Mouse (Mus musculus): Measurements from ENCODE around the gene Trmt5. TPM values are rescaled to one million over a fixed set of nuclear protein-coding genes. Genes with fewer than 3 reads are reported as not detected.

Trmt5 gene
- polyA plus RNA-seq, 2 experiments, result 5.9 to 8.6 TPM

DNA sequence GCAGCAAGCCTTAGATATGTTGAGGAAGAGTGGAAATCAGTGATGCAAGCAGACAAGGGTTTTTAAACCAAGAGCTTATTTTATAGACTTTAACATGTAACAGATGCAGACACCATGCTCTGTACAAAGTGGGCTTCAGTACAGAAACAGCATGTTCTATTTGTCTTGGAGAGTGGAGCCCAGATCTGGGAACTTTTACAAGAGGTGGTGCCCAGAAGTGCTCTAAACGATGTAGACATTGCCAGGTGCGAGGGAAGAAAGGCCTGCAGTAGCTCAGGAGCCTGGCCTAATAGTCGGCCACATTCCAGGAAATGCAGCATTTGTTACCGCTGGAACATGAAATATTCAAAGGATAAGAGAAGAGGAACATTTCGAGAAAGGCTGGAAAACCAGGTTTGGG is 40.8 kb downstream of the Trmt5 start:
- no peaks in the 10 kb centered on the region for H3K36me3 ChIP-seq (replicated peaks; ENCODE audit: control insufficient read depth, insufficient read depth, low read depth)
- no peaks in the 10 kb centered on the region for H3K27me3 ChIP-seq (ENCODE audit: control insufficient read depth, insufficient read depth, low read length)
- ATAC-seq (ENCODE audit: insufficient read depth), result no peak
- no peak for DNase-seq (ENCODE audit: low read depth in 3 of 3, low spot score in 3 of 3)
- no peak overlapping the region for H3K4me2 ChIP-seq (ENCODE audit: low read depth)
- H3K4me1 ChIP-seq (replicated peaks; ENCODE audit: control insufficient read depth in 2 of 2, insufficient read depth in 2 of 2, low read length in 1 of 2), result no peaks in the 10 kb centered on the region
- H3K27ac ChIP-seq, result no peak overlapping the region
- no peaks in the 10 kb centered on the region for H3K9me3 ChIP-seq (ENCODE audit: control insufficient read depth, low read length)
- no peak overlapping the region for H3K4me3 ChIP-seq (ENCODE audit: insufficient read depth in 1 of 2, low read depth in 2 of 2, low read length in 2 of 2)
- WGBS (ENCODE audit: insufficient replicate concordance), result 76% methylated on average over 5 of the region's 5 CpGs
- no peak for TF ChIP-seq CTCF (IDR thresholded peaks at IDR 0.05; ENCODE audit: low read depth)
- no peak for TF ChIP-seq EP300 (IDR thresholded peaks at IDR 0.05; ENCODE audit: low read depth)
- no peak overlapping the region for H3K9ac ChIP-seq (replicated peaks)

DNA sequence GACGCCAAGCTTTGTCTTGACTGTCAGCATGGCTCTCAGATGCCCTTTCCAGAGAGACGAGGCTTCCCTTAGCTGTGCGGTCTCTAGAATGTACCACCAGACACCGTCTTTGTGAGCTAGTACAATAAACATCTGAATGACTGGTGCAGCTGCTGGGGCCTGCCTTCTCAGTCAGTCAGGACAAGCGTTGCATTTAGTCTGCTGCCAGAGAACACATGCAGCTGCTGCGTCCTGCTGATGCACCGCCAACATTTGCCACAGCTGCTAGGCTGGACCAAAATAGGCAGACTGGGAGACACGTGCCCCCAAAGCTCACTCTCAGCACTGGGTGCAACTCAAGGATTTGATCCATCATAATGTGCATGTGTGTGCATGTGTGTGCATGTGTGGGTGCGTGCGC is 44.5 kb downstream of the Trmt5 start:
- Histone ChIP-seq H3K4me1 (replicated peaks; ENCODE audit: control insufficient read depth in 2 of 2, insufficient read depth in 2 of 2, low read length in 1 of 2) (no peaks in the 10 kb centered on the region), H3K4me2 (ENCODE audit: low read depth) (no peak overlapping the region), H3K36me3 (replicated peaks; ENCODE audit: control insufficient read depth, insufficient read depth, low read depth) (no peaks in the 10 kb centered on the region), H3K4me3 (ENCODE audit: insufficient read depth in 1 of 2, low read depth in 2 of 2, low read length in 2 of 2) (no peak overlapping the region), H3K9me3 (ENCODE audit: control insufficient read depth, low read length) (no peaks in the 10 kb centered on the region), H3K9ac (replicated peaks) (no peak overlapping the region), H3K27me3 (ENCODE audit: control insufficient read depth, insufficient read depth, low read length) (no peaks in the 10 kb centered on the region), H3K27ac (no peak overlapping the region)
- ATAC-seq (ENCODE audit: insufficient read depth) (no peak), DNase-seq (ENCODE audit: low read depth in 3 of 3, low spot score in 3 of 3) (no peak)
- WGBS (ENCODE audit: insufficient replicate concordance), result 77% methylated on average over 10 of the region's 10 CpGs
- TF ChIP-seq CTCF (IDR thresholded peaks at IDR 0.05; ENCODE audit: low read depth) (no peak), EP300 (IDR thresholded peaks at IDR 0.05; ENCODE audit: low read depth) (no peak)

DNA sequence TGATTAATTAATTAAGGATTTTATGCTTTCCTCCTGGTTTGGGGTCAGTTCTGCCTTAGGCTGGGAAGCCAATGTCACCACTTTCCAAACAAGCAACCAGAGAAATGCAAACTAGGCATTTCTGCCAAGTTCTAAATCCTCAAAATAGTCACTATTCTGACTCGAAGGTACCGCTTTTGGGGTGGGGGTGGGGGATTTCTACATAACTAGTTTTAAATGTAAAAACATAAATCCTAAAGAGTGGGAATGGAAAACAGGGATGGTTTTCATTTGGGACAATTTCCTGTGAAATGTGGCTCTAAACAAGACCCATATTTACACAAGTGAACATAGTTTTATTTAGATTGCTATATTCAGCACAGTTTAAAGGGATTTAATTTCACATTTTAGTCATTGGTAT is 53.9 kb downstream of the Trmt5 start:
- Histone ChIP-seq H3K36me3 (replicated peaks; ENCODE audit: control insufficient read depth, insufficient read depth, low read depth) (no peaks in the 10 kb centered on the region), H3K4me1 (replicated peaks; ENCODE audit: control insufficient read depth in 2 of 2, insufficient read depth in 2 of 2, low read length in 1 of 2) (no peaks in the 10 kb centered on the region), H3K27ac (no peak overlapping the region), H3K4me3 (ENCODE audit: insufficient read depth in 1 of 2, low read depth in 2 of 2, low read length in 2 of 2) (no peak overlapping the region), H3K4me2 (ENCODE audit: low read depth) (no peak overlapping the region), H3K9me3 (ENCODE audit: control insufficient read depth, low read length) (no peaks in the 10 kb centered on the region), H3K9ac (replicated peaks) (no peak overlapping the region), H3K27me3 (ENCODE audit: control insufficient read depth, insufficient read depth, low read length) (no peaks in the 10 kb centered on the region)
- 75% methylated on average over 2 of the region's 2 CpGs for WGBS (ENCODE audit: insufficient replicate concordance)
- no peak for TF ChIP-seq CTCF (IDR thresholded peaks at IDR 0.05; ENCODE audit: low read depth)
- ATAC-seq (ENCODE audit: insufficient read depth) (no peak), DNase-seq (ENCODE audit: low read depth in 3 of 3, low spot score in 3 of 3) (no peak)

GRCm38 (mm10) chr12:73231552-73231951 is 55.0 kb downstream of the Trmt5 start:
- Histone ChIP-seq H3K36me3 (replicated peaks; ENCODE audit: control insufficient read depth, insufficient read depth, low read depth) (no peaks in the 10 kb centered on the region), H3K9ac (replicated peaks) (no peak overlapping the region), H3K4me2 (ENCODE audit: low read depth) (no peak overlapping the region), H3K4me3 (ENCODE audit: insufficient read depth in 1 of 2, low read depth in 2 of 2, low read length in 2 of 2) (no peak overlapping the region), H3K4me1 (replicated peaks; ENCODE audit: control insufficient read depth in 2 of 2, insufficient read depth in 2 of 2, low read length in 1 of 2) (no peaks in the 10 kb centered on the region), H3K27me3 (ENCODE audit: control insufficient read depth, insufficient read depth, low read length) (no peaks in the 10 kb centered on the region), H3K27ac (no peak overlapping the region), H3K9me3 (ENCODE audit: control insufficient read depth, low read length) (no peaks in the 10 kb centered on the region)
- no peak for ATAC-seq (ENCODE audit: insufficient read depth)
- no peak for TF ChIP-seq CTCF (IDR thresholded peaks at IDR 0.05; ENCODE audit: low read depth)
- TF ChIP-seq EP300 (IDR thresholded peaks at IDR 0.05; ENCODE audit: low read depth), result no peak
- DNase-seq (ENCODE audit: low read depth in 3 of 3, low spot score in 3 of 3), result no peak

GRCm38 (mm10) chr12:73230196-73230595 is 56.3 kb downstream of the Trmt5 start:
- no peak overlapping the region for H3K4me3 ChIP-seq (ENCODE audit: insufficient read depth in 1 of 2, low read depth in 2 of 2, low read length in 2 of 2)
- H3K4me2 ChIP-seq (ENCODE audit: low read depth), result no peak overlapping the region
- no peak for ATAC-seq (ENCODE audit: insufficient read depth)
- no peak overlapping the region for H3K27ac ChIP-seq
- H3K9ac ChIP-seq (replicated peaks), result no peak overlapping the region
- no peaks in the 10 kb centered on the region for H3K27me3 ChIP-seq (ENCODE audit: control insufficient read depth, insufficient read depth, low read length)
- H3K36me3 ChIP-seq (replicated peaks; ENCODE audit: control insufficient read depth, insufficient read depth, low read depth), result no peaks in the 10 kb centered on the region
- H3K4me1 ChIP-seq (replicated peaks; ENCODE audit: control insufficient read depth in 2 of 2, insufficient read depth in 2 of 2, low read length in 1 of 2), result no peaks in the 10 kb centered on the region
- no peaks in the 10 kb centered on the region for H3K9me3 ChIP-seq (ENCODE audit: control insufficient read depth, low read length)
- TF ChIP-seq CTCF (IDR thresholded peaks at IDR 0.05; ENCODE audit: low read depth) (no peak), EP300 (IDR thresholded peaks at IDR 0.05; ENCODE audit: low read depth) (no peak)
- DNase-seq (ENCODE audit: low read depth in 3 of 3, low spot score in 3 of 3), result no peak

Other genes starting within 250 kb of the Trmt5 start
- 0.01 and 0.07 TPM in 2 replicates for gene Six1, start 232.8 kb downstream of the Trmt5 start, polyA plus RNA-seq (2012; rRNA removed)
- gene Six1, start 232.8 kb downstream of the Trmt5 start, polyA plus RNA-seq (2014; fragmentation: Nextera tagmentation; extraction: Ambion mirVana), result not detected in 2 replicates
- gene Six4, start 173.3 kb downstream of the Trmt5 start, polyA plus RNA-seq (2012; rRNA removed), result 0.01 and 0.02 TPM in 2 replicates
- not detected in 2 replicates for gene Six4, start 173.3 kb downstream of the Trmt5 start, polyA plus RNA-seq (2014; fragmentation: Nextera tagmentation; extraction: Ambion mirVana)
- gene Mnat1, start 163.0 kb downstream of the Trmt5 start, polyA plus RNA-seq (2012; rRNA removed), result 4.3 and 6.7 TPM in 2 replicates
- 11.8 and 12.4 TPM in 2 replicates for gene Mnat1, start 163.0 kb downstream of the Trmt5 start, polyA plus RNA-seq (2014; fragmentation: Nextera tagmentation; extraction: Ambion mirVana)
- 2.1 and 2.4 TPM in 2 replicates for gene Slc38a6, start 69 bp upstream of the Trmt5 start, polyA plus RNA-seq (2012; rRNA removed)
- 1.1 and 2.1 TPM in 2 replicates for gene Slc38a6, start 69 bp upstream of the Trmt5 start, polyA plus RNA-seq (2014; fragmentation: Nextera tagmentation; extraction: Ambion mirVana)

Measured in liver, embryonic 14.5 days (tissue).